Mouse (Mus musculus): ENCODE data around the gene Rap1gap2.

DNA sequence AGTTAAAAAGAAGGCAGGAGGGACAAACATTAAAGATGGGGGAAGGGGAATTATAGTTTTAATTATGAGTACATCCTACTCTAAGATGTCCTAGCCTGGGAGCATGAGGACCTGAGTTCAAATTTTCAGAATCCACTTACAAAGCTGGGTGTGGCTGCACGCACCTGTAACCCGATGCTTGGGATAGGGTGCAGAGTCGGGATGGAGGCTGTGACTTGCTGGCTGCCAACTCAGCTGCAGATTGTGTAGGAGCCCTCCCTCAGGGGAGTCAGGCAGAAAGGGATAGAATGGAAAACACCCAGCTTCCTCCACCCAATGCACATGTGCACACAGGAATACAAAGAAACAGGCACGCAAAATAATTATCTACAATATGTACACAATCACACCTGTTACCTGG, 2.7 kb upstream of the Rap1gap2 start:
- TF ChIP-seq CTCF (IDR thresholded peaks at IDR 0.05; ENCODE audit: borderline replicate concordance, insufficient read depth, low read length) (no peak), POLR2A (IDR thresholded peaks at IDR 0.05; ENCODE audit: low read depth, low read length) (no peak)
